Mouse (Mus musculus) adrenal gland, postnatal 10 days (tissue): Measurements from ENCODE around the gene Cyth4. TPM values are rescaled to one million over a fixed set of nuclear protein-coding genes. Genes with fewer than 3 reads are reported as not detected.

Source experiments
- DNase-seq: peaks from one replicate; pipeline ENCODE4 v3.0.0; 2021; ENCODE audit warnings: mixed read lengths
- total RNA-seq, 2 experiments: library from RNA; stranded (reverse); gene quantifications; 2 replicates each; pipeline ENCODE4 v1.2.3; 2021

Cyth4 gene
- total RNA-seq, 2 experiments from 2014 or later = 7.0 to 9.9 TPM

DNA sequence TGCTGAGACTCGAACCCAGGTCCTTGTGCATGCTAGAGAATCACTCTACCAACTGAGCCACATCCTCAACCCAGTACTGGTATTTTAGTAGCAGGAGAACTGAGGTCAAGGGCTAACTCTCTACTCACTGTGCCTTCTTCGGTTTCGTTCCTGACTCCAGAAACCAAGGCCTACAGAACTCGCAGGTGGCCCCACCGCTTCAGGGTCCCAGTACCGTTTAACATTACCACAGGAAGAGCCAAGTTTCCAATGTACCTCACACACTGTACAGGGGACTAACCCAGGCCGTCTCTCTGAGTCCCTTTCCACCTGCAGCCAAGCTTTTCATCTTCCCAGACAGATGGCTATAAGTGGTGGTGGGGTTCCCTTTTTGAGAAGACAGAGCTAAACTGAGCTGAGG, 11.4 kb upstream of the Cyth4 start:
- DNase-seq = no peak

- DNase-seq = peak; percentile 92
These were observed 9.5 kb upstream of the Cyth4 start for GRCm38 (mm10) chr15:78587050-78587994.

- no peak for DNase-seq
These were observed 8.8 kb upstream of the Cyth4 start for GRCm38 (mm10) chr15:78588049-78588448.

GRCm38 (mm10) chr15:78588900-78589299, 7.9 kb upstream of the Cyth4 start:
- no peak for DNase-seq

DNA sequence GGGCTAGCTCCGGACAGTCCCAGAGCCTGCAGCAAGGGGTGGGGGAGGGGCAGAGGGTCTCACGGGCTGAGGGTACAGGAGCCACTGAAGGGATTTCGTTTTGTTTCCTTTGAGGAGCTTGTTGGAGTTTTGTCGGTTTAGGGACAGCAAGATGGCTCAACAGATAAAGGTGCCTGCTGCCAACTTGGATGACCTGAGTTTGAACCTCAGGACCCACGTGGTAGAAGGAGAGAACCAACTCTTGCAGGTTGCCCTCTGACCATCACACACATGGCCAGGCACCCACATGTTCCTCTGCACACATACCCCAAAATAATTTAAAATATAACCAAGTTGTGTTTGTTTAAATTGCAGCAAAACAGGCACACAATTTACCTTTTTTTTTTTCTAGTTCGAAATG, 6.9 kb upstream of the Cyth4 start:
- no peak for DNase-seq

- DNase-seq = no peak
These were observed 6.1 kb upstream of the Cyth4 start for GRCm38 (mm10) chr15:78590785-78591184.

DNA sequence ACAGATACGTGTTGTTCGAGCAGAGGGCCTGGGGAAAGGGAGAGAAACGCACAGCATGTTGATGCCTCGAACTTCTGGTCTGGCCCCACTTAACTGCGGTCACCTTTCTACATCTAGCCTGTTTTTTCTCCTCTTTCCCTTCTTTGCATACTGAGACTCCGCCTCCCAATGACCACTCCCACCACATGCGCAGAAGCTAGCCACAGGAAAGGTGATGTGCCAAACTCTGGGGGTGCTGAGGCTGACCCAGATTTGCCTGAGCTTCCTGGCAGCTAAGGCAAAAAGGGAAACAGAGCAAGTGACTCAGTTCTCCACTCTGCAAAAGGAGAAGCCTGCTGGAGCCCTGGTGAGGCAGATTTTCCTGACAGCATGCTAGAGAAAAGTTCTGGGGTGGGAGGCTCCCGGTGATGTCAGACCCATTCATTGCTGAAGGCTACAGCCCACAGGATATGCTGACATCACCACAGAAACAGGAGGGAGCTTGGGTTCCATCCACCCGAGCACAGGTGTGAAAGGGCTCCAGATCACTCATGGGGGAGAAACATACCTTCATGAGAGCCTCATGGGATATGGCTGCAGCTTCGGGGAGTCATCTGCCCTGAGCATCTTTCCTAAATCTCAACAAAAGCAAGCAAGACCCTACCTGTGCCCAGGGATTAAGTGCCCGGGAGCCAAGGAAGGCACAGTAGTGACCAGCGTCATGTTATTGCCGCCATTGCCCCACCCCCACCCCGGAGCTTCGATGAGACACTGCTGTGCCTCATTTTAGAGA, 5.0 kb upstream of the Cyth4 start:
- no peak for DNase-seq

- DNase-seq = no peak
These were observed 4.3 kb upstream of the Cyth4 start for GRCm38 (mm10) chr15:78592452-78592968.

- DNase-seq = no peak
These were observed 2.9 kb upstream of the Cyth4 start for GRCm38 (mm10) chr15:78593896-78594425.

DNA sequence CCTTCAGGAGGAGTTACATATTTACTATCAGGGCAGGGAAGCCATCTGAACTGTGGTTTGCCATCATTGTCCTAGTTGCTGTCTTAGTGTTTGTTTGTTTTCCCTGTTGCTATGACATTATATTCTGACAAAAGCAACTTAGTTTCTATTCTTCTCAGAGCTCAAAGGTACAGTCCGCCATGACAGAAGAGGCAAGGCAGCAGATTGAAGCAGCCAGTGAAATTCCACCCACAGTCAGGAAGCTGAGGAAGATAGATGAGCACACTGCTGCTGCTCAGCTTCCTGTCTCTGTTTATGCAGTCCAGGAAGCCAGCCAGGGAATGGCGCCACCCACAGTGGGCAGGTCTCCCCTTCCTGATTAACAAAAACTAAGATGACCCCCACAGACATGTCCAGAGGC, 2.0 kb upstream of the Cyth4 start:
- DNase-seq = no peak

- DNase-seq = no peak
These were observed 1.4 kb upstream of the Cyth4 start for GRCm38 (mm10) chr15:78595468-78595867.

- no peak for DNase-seq
These were observed 343 bp upstream of the Cyth4 start for GRCm38 (mm10) chr15:78596504-78596903.

DNA sequence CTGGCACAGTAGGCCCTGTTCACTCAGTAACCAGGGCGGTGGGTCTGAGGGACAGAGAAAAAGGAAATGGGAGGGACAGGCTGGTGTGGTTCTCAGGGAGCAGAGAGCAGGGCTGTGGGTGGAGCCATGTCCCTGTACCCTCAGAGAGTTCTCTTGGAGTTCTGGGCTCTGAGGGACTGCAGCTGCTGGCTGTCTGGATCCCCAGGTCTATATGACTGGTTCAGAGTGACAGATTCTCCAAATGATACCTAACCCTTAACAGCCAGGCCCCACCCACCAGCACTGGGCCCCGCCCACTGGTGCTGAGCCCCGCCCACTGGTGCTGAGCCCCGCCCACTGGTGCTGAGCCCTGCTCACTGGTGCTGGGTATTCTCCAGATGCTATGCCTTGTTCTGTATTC, 882 bp downstream of the Cyth4 start:
- peak; percentile 48 for DNase-seq

- DNase-seq = no peak
These were observed 2.3 kb downstream of the Cyth4 start for GRCm38 (mm10) chr15:78599124-78599523.

DNA sequence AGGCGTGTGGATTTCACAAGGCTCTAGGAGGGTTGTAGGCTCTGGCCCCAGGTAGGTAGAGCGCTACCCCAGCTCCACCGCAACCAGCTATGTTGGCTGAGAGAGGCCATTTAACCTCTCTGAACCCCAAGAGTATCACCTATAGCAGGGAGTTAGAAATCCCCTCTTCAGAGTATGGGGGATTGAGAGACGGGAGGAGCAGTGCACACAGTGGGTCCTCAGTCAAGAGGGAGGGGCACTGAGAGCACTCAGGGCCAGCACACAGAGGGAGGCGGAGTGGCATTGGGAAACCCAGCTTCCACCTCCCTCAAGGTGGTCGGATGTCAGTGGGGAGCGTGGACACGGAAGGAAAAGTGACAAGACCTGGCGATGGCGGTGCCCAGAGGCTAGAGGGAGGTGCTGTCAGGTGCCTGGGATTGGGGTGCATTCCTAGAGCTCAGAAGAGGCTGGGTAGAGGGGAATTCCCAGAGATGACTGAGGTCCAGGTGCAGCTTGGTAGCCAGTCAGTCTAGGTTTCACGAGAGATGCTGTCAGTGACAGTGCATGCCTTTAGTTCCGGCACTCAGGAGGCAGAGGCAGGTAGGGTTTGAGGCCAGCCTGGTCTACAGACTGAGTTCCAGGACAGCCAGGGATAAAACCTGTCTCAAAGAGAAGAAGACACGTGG, 2.8 kb downstream of the Cyth4 start:
- DNase-seq = no peak

DNA sequence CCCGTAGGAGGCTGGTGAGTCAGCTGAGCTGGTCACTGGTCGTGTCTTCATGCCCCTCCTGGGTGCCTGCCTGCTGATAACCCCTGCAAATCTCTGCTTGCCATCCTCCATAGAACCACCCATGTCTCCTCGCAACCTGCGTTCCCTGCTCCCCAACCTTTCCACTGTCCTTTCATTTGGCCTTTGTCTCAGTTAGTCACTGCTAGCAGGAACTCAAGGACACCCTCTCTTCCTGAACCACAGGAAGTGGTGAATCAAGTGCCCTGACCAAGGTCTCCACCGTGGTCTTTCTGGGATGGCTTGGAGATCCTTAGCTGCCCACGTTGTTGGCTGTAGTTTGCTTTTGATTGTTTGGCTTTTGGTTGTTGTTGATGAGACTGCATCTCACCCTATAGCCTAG, 4.3 kb downstream of the Cyth4 start:
- peak; percentile 35 for DNase-seq

GRCm38 (mm10) chr15:78604255-78604654, 7.4 kb downstream of the Cyth4 start:
- DNase-seq = no peak

GRCm38 (mm10) chr15:78605371-78605791, 8.5 kb downstream of the Cyth4 start:
- DNase-seq = no peak

DNA sequence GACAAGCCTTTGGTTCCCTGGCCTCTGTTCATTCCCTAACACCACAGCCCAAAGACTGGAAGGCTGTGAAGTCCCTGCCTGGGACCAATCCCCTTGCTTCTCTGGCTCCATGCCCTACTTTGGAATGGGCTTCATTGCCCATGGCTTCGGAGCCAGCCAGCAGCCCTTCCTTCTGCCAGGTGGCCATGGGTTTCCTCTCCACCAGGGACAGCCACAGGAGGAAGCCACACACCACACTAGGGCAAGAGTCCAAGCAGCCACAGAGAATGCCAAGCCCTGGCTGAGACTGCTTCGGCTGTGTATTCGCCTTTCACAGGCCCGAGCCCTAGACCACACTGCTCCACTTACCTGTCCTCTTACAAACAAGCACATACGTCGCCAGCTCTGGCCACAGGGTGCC, 9.2 kb downstream of the Cyth4 start:
- peak; percentile 72 for DNase-seq

DNA sequence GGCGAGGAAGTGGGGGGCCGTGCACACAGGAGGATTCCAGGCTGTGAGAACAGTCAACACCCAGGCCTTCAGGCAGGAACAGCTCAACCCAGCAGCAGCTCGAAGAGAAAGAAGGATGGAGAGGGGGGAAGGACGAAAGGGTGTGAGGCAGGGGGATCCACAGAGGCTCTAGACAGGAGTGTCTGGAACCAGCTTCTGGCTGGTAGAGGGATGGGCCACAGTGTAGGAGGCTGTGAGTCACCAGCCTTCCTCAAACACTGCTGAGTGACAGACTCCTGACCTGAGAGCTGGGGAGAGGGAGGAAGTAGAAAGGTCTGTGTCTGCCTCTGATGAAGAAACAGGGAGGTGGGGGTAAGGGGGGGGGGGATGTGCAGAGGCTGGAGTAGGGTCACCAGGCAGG, 10.6 kb downstream of the Cyth4 start:
- no peak for DNase-seq

- peak; percentile 70 for DNase-seq
These were observed 14.0 kb downstream of the Cyth4 start for GRCm38 (mm10) chr15:78610705-78611462.
